ENCODE assay signal across 9 mouse cellular contexts in the genomic region with DNA sequence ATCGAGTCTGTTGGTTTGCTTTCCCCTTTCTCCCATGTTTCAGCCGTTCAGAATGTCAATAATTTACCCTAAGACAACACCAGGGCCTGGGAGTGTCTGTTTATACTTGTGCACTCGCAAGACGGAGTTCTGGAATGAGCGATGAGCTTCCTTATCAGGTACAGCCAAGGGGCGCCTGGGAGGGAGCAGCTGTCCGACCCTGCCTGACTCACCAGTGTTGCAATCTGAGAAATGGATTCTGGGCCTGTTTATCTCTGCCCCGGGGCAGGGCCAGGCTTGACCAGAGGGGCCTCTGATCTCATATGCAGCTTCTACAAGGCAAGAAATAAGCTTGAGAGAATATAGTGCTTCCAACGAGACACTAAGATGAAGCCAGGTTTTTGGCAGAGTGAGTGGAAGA. TPM values are rescaled to one million over a fixed set of nuclear protein-coding genes. Genes with fewer than 3 reads are reported as not detected.
DNase-seq lines count a peak whose midpoint lies in the region; ATAC-seq and TF ChIP-seq lines count a peak whose summit lies in the region.
"Had no signal": no experiment of that assay in that cellular context is flagged by ENCODE, and none has a peak within 500 bp of the region (broad histone marks: within the 10 kb centered on the region; RNA-seq: fewer than 3 reads in every experiment).

No protein-coding gene starts in this region.

- peak; percentile 95 for TF ChIP-seq EP300 in liver, embryonic 14.5 days (IDR thresholded peaks at IDR 0.05; ENCODE audit: low read depth)

- peak overlapping the region; percentile 99 for H3K27ac ChIP-seq in liver, embryonic 14.5 days
- H3K27ac ChIP-seq in midbrain, embryonic 14.5 days (replicated peaks; ENCODE audit: low read depth, low read length) = no peak overlapping the region
- H3K27ac ChIP-seq: hindbrain, embryonic 15.5 days had no signal

- no peaks in the 10 kb centered on the region for H3K27me3 ChIP-seq in liver, embryonic 14.5 days (ENCODE audit: control insufficient read depth, insufficient read depth, low read length)
- H3K27me3 ChIP-seq in midbrain, embryonic 14.5 days (ENCODE audit: control insufficient read depth, insufficient read depth, low read length) = no peaks in the 10 kb centered on the region
- H3K27me3 ChIP-seq: hindbrain, embryonic 15.5 days had no signal

- H3K4me3 ChIP-seq in liver, embryonic 14.5 days (ENCODE audit: insufficient read depth in 1 of 2, low read depth in 2 of 2, low read length in 2 of 2) = peak overlapping the region; percentile 3 to 38; a peak in 3 of 4 replicates
- no peak overlapping the region for H3K4me3 ChIP-seq in midbrain, embryonic 14.5 days (replicated peaks; ENCODE audit: low read depth, low read length)
- H3K4me3 ChIP-seq: hindbrain, embryonic 15.5 days had no signal

- DNase-seq in testis, postnatal 14 days (ENCODE audit: low spot score) = peak; percentile 16
- DNase-seq in testis, postnatal 10 days (ENCODE audit: low spot score) = no peak
- DNase-seq in heart, adult 8-10 months (ENCODE audit: low spot score) = peak; percentile 30
- peak; percentile 86 to 92 (median 91) for DNase-seq in liver, embryonic 14.5 days (ENCODE audit: low read depth in 3 of 3, low spot score in 3 of 3)
- DNase-seq in urinary bladder, adult 18-20 months (ENCODE audit: low spot score in 2 of 2) = peak; percentile 64 to 91
- DNase-seq in cerebellum, postnatal 25 days = no peak
- no peak for DNase-seq in left cerebral cortex, adult 18-20 months (ENCODE audit: low spot score in 2 of 2)
- DNase-seq in midbrain, embryonic 14.5 days = no peak

- peak; percentile 85 for ATAC-seq in liver, embryonic 14.5 days (ENCODE audit: insufficient read depth)
- no peak for ATAC-seq in midbrain, embryonic 14.5 days (ENCODE audit: low FRiP score, low TSS enrichment)

- no peaks in the 10 kb centered on the region for H3K9me3 ChIP-seq in liver, embryonic 14.5 days (ENCODE audit: control insufficient read depth, low read length)
- no peaks in the 10 kb centered on the region for H3K9me3 ChIP-seq in midbrain, embryonic 14.5 days (ENCODE audit: control insufficient read depth, low read length)
- H3K9me3 ChIP-seq: hindbrain, embryonic 15.5 days had no signal

- peak overlapping the region; percentile 67 for H3K4me2 ChIP-seq in liver, embryonic 14.5 days (ENCODE audit: low read depth)
- H3K4me2 ChIP-seq in midbrain, embryonic 14.5 days (ENCODE audit: low read length) = no peak overlapping the region
- H3K4me2 ChIP-seq: hindbrain, embryonic 15.5 days had no signal

- H3K4me1 ChIP-seq in liver, embryonic 14.5 days (replicated peaks; ENCODE audit: control insufficient read depth in 2 of 2, insufficient read depth in 2 of 2, low read length in 1 of 2) = peaks cover 45 to 50% of the 10 kb centered on the region in 2 experiments
- H3K4me1 ChIP-seq in midbrain, embryonic 14.5 days (ENCODE audit: control insufficient read depth, insufficient read depth, low read length) = 0 out of 2 replicates have a peak, but pooled peaks cover 5% of the 10 kb centered on the region

- WGBS in liver, embryonic 14.5 days (ENCODE audit: insufficient replicate concordance) = 3% methylated on average over 9 of the region's 9 CpGs
- 78% methylated on average over 9 of the region's 9 CpGs for WGBS in midbrain, embryonic 14.5 days

- peak overlapping the region; percentile 61 for H3K9ac ChIP-seq in liver, embryonic 14.5 days (replicated peaks)
- H3K9ac ChIP-seq in midbrain, embryonic 14.5 days (replicated peaks; ENCODE audit: low read length) = no peak overlapping the region
- H3K9ac ChIP-seq: hindbrain, embryonic 15.5 days had no signal

- peak; percentile 34; the same call in 1 of the 2 replicates for TF ChIP-seq CTCF in liver, embryonic 14.5 days (IDR thresholded peaks at IDR 0.05; ENCODE audit: low read depth)

- no peaks in the 10 kb centered on the region for H3K36me3 ChIP-seq in liver, embryonic 14.5 days (replicated peaks; ENCODE audit: control insufficient read depth, insufficient read depth, low read depth)
- no peaks in the 10 kb centered on the region for H3K36me3 ChIP-seq in midbrain, embryonic 14.5 days (ENCODE audit: control insufficient read depth, insufficient read depth, low read length)
- H3K36me3 ChIP-seq: hindbrain, embryonic 15.5 days had no signal

RNA-seq across cellular contexts. Expression of a gene that starts 3.4 kb away (rescaled TPM):
- total RNA-seq in heart, adult 8-10 months (2022) = 10 to 100 TPM; 59.8 to 73.0 (median 62.5) TPM
- 13.8 and 18.7 TPM in 2 replicates for polyA plus RNA-seq in liver, embryonic 14.5 days (2012; rRNA removed)
- polyA plus RNA-seq in liver, embryonic 14.5 days (2014; fragmentation: Nextera tagmentation; extraction: Ambion mirVana) = 27.4 and 29.6 TPM in 2 replicates
- total RNA-seq in left cerebral cortex, adult 18-20 months (2021) = 10 to 100 TPM; 88.6 to 92.2 TPM
- polyA plus RNA-seq in midbrain, embryonic 14.5 days (2014; fragmentation: Nextera tagmentation; extraction: Ambion mirVana) = 63.1 and 76.5 TPM in 2 replicates

Comparison
In these comparisons a context has a peak if more than half of its experiments do, and no peak if none do; other contexts are left out.
1. DNase-seq: peak in testis, postnatal 14 days (single experiment), heart, adult 8-10 months (single experiment), liver, embryonic 14.5 days (3 of 3) and urinary bladder, adult 18-20 months (2 of 2); none in testis, postnatal 10 days (single experiment), cerebellum, postnatal 25 days (0 of 2), left cerebral cortex, adult 18-20 months (0 of 2) and midbrain, embryonic 14.5 days (single experiment).